Mouse (Mus musculus): Measurements from ENCODE around the gene Gm19965. TPM values are rescaled to one million over a fixed set of nuclear protein-coding genes. Genes with fewer than 3 reads are reported as not detected.

Gm19965 gene
- total RNA-seq (2012; rRNA removed) (not detected in 2 replicates), polyA plus RNA-seq (2012; ENCODE audit: insufficient read depth in 1 of 2, insufficient read length in 2 of 2, low read depth in 1 of 2, low replicate concordance in 2 of 2, missing spikeins in 1 of 2) (not detected)

DNA sequence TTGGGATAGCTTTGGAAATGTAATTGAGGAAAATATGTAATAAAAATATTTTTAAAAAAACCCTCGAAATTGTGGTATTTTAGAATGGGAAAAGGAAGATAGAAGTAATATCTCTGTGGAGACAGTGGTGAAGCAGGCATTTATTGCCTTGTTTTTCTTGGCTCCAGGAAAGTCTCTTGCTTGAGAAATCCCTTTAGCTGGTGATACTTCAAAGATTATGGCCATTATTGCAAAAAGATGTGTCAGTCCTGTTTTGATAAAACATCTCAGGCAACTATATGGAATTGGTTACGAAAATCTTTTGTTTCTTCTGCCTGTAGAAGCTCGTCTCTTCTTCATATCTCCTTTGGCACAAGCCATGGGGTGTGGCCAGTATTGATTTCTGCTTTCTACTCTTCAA is at the start of gene Gm19965:
Gene Gm19965, plus strand, starts transcription at position 301 of the 400 bp plus-strand sequence.
- TF ChIP-seq USF2 (IDR thresholded peaks at IDR 0.05; ENCODE audit: borderline replicate concordance in 1 of 2, insufficient read depth in 1 of 2, low read depth in 1 of 2, low read length in 2 of 2) (no peak), GABPA (IDR thresholded peaks at IDR 0.05; ENCODE audit: low read depth, low read length) (no peak), CTCF (IDR thresholded peaks at IDR 0.05 in 2 of 3, conservative IDR thresholded peaks at IDR 0.05 in 1 of 3; ENCODE audit: control insufficient read depth in 1 of 3, insufficient read depth in 1 of 3, low read depth in 2 of 3, low read length in 3 of 3, poor library complexity in 1 of 3, severe bottlenecking in 1 of 3) (no peak), MAX (IDR thresholded peaks at IDR 0.05; ENCODE audit: low read length) (no peak), ETS1 (IDR thresholded peaks at IDR 0.05; ENCODE audit: low read depth, low read length) (no peak), E2F4 (IDR thresholded peaks at IDR 0.05; ENCODE audit: borderline replicate concordance, low read depth, low read length) (no peak), GATA1 (IDR thresholded peaks at IDR 0.05; ENCODE audit: low read depth, low read length) (no peak), MXI1 (IDR thresholded peaks at IDR 0.05; ENCODE audit: low read depth, low read length) (no peak), BHLHE40 (IDR thresholded peaks at IDR 0.05; ENCODE audit: borderline replicate concordance, low read depth, low read length) (no peak), USF1 (IDR thresholded peaks at IDR 0.05; ENCODE audit: low read depth, low read length) (no peak), MYC (IDR thresholded peaks at IDR 0.05; ENCODE audit: low read depth, low read length) (no peak), MAZ (IDR thresholded peaks at IDR 0.05; ENCODE audit: low read depth, low read length) (no peak), UBTF (IDR thresholded peaks at IDR 0.05; ENCODE audit: borderline replicate concordance, insufficient read depth, low read depth, low read length) (no peak), JUND (IDR thresholded peaks at IDR 0.05; ENCODE audit: low read depth, low read length) (no peak), RCOR1 (IDR thresholded peaks at IDR 0.05; ENCODE audit: low read depth, low read length) (no peak), ELF1 (IDR thresholded peaks at IDR 0.05; ENCODE audit: low read depth, low read length) (no peak), POLR2AphosphoS2 (IDR thresholded peaks at IDR 0.05; ENCODE audit: low read length) (no peak)
- DNase-seq (ENCODE audit: low read depth, low spot score): no peak
- H3K79me2 ChIP-seq (ENCODE audit: control insufficient read depth, insufficient read depth, low read length, poor library complexity): no peaks in the 10 kb centered on the region
- H3K27ac ChIP-seq (ENCODE audit: control insufficient read depth, low read depth, low read length): no peak within 1 kb of the TSS
- no peaks in the 10 kb centered on the region for H3K36me3 ChIP-seq (ENCODE audit: control insufficient read depth in 1 of 2, insufficient read depth in 2 of 2, low read length in 2 of 2)
- H3K27me3 ChIP-seq (ENCODE audit: control insufficient read depth in 1 of 2, insufficient read depth in 2 of 2, low read length in 2 of 2): no peaks in the 10 kb centered on the region
- no peak within 1 kb of the TSS for H3K9ac ChIP-seq (ENCODE audit: control insufficient read depth, low read depth, low read length, poor library complexity, severe bottlenecking)
- H3K4me3 ChIP-seq (ENCODE audit: control insufficient read depth in 1 of 2, insufficient read depth in 1 of 2, low read depth in 2 of 2, low read length in 2 of 2): no peak within 1 kb of the TSS
- H3K9me3 ChIP-seq (replicated peaks; ENCODE audit: insufficient read depth, low read length): no peaks in the 10 kb centered on the region
- no peaks in the 10 kb centered on the region for H3K4me1 ChIP-seq (ENCODE audit: control insufficient read depth in 1 of 2, insufficient read depth in 2 of 2, low read length in 2 of 2)

DNA sequence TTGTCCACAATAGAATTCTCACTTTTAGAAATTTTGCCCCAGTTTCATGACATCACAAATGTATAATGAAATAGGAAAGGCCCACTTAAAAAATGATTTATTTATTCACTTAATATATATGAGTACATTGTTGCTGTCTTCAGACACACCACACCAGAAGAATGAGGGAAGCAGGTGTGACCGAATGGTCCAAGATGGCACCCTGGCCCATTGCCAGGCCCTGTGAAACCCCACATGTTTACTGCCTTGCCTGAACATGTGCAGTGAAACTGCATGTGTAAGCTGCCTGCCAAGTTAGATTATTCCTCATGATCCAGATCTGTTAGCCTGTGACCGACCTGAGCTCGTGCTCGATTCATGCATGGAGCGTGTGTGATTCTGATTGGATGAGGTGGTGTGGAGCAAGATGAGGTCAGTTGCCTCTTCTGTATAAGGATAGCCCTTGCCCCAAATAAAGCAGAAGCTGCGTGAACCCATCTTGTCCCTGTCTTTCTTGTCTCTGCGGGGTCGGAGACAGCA is 20.3 kb upstream of the Gm19965 start:
- no peak for DNase-seq (ENCODE audit: low read depth, low spot score)
- no peak overlapping the region for H3K27ac ChIP-seq (ENCODE audit: control insufficient read depth, low read depth, low read length)
- no peaks in the 10 kb centered on the region for H3K4me1 ChIP-seq (ENCODE audit: control insufficient read depth in 1 of 2, insufficient read depth in 2 of 2, low read length in 2 of 2)
- no peaks in the 10 kb centered on the region for H3K36me3 ChIP-seq (ENCODE audit: control insufficient read depth in 1 of 2, insufficient read depth in 2 of 2, low read length in 2 of 2)
- no peaks in the 10 kb centered on the region for H3K27me3 ChIP-seq (ENCODE audit: control insufficient read depth in 1 of 2, insufficient read depth in 2 of 2, low read length in 2 of 2)
- H3K79me2 ChIP-seq (ENCODE audit: control insufficient read depth, insufficient read depth, low read length, poor library complexity): no peaks in the 10 kb centered on the region
- no peak overlapping the region for H3K9ac ChIP-seq (ENCODE audit: control insufficient read depth, low read depth, low read length, poor library complexity, severe bottlenecking)
- no peak overlapping the region for H3K4me3 ChIP-seq (ENCODE audit: control insufficient read depth in 1 of 2, insufficient read depth in 1 of 2, low read depth in 2 of 2, low read length in 2 of 2)
- H3K9me3 ChIP-seq (replicated peaks; ENCODE audit: insufficient read depth, low read length): no peaks in the 10 kb centered on the region
- TF ChIP-seq CHD2 (IDR thresholded peaks at IDR 0.05; ENCODE audit: low read length): no peak
- no peak for TF ChIP-seq MAX (IDR thresholded peaks at IDR 0.05; ENCODE audit: low read length)
- TF ChIP-seq ZC3H11A (IDR thresholded peaks at IDR 0.05; ENCODE audit: low read depth, low read length): no peak

All from MEL (cell line).